Mouse (Mus musculus): ENCODE results near the gene Tdrd5. TPM values are rescaled to one million over a fixed set of nuclear protein-coding genes. Genes with fewer than 3 reads are reported as not detected.

The Tdrd5 gene
- total RNA-seq, 2 experiments from 2014 or later, result 0.08 to 0.90 TPM

Other genes with a start within 250 kb of the Tdrd5 start
- 10 to 100 TPM; 22.8 to 25.6 TPM for gene Fam163a, start 98.6 kb downstream of the Tdrd5 start, total RNA-seq (2021)
- gene Nphs2, start 7.1 kb upstream of the Tdrd5 start, total RNA-seq (2021), result 1 to 10 TPM in 1 of 2 experiments, under 1 TPM in 1; 0.48 to 9.7 TPM
- gene Gm2000, start 62.4 kb upstream of the Tdrd5 start, total RNA-seq (2021), result 100 to 1,000 TPM; 803 to 862 TPM
- 1 to 10 TPM; 1.3 to 2.6 TPM for gene Axdnd1, start 117.5 kb upstream of the Tdrd5 start, total RNA-seq (2021)
- 100 to 1,000 TPM; 532 to 566 TPM for gene Soat1, start 170.7 kb upstream of the Tdrd5 start, total RNA-seq (2021)
- gene Gm10031, start 220.3 kb upstream of the Tdrd5 start, total RNA-seq (2021), result 10 to 100 TPM; 29.6 to 34.1 TPM